Mouse (Mus musculus) limb, embryonic 14.5 days (tissue): ENCODE results near the gene Gm21761. TPM values are rescaled to one million over a fixed set of nuclear protein-coding genes. Genes with fewer than 3 reads are reported as not detected.
A peak's percentile ranks its signal among the peaks of the same experiment; 100 is the strongest.
"Not testable (repeated sequence)": the region's sequence is repeated elsewhere in the genome, so short reads cannot be mapped to it uniquely, and the experiment has no call there.

Experiments
- ATAC-seq: fragments of 200-750 bp; cut with Nextera tagmentation; 2 replicates; pipeline ENCODE4 v1.8.0; 2017; ENCODE audit warnings: low read depth, moderate number of reproducible peaks, moderate TSS enrichment; ENCODE audit not compliant: low FRiP score
- DNase-seq: peaks from one replicate; pipeline ENCODE4 v3.0.0-alpha.2; 2015; ENCODE audit warnings: low spot score
- H3K27ac ChIP-seq: fragments of 300-500 bp; sonication (generic); replicated peaks from 2 replicates; pipeline ENCODE4 v1.5.1; 2014; ENCODE audit warnings: low read depth, mild to moderate bottlenecking, low read length, moderate library complexity, mixed read lengths
- H3K27me3 ChIP-seq: fragments of 300-500 bp; sonication (generic); 2 replicates; pipeline ENCODE4 v1.6.1; 2014; ENCODE audit warnings: low read length, mixed read lengths; ENCODE audit not compliant: control insufficient read depth, insufficient read depth
- H3K36me3 ChIP-seq: fragments of 300-500 bp; sonication (generic); 2 replicates; pipeline ENCODE4 v1.6.1; 2014; ENCODE audit warnings: mild to moderate bottlenecking, low read length, moderate library complexity, mixed read lengths; ENCODE audit not compliant: control insufficient read depth, insufficient read depth
- H3K4me1 ChIP-seq: fragments of 300-500 bp; sonication (generic); 2 replicates; pipeline ENCODE4 v1.6.1; 2014; ENCODE audit warnings: antibody characterized with exemption, low read length, mixed read lengths; ENCODE audit not compliant: control insufficient read depth, insufficient read depth
- H3K4me2 ChIP-seq: fragments of 300-500 bp; sonication (generic); replicated peaks from 2 replicates; pipeline ENCODE4 v1.6.1; 2014; ENCODE audit warnings: low read depth, mild to moderate bottlenecking, low read length, moderate library complexity; ENCODE audit not compliant: severe bottlenecking
- H3K4me3 ChIP-seq: fragments of 300-500 bp; sonication (generic); replicated peaks from 2 replicates; pipeline ENCODE4 v1.5.1; 2014; ENCODE audit warnings: low read length
- H3K9ac ChIP-seq: fragments of 300-500 bp; sonication (generic); 2 replicates; pipeline ENCODE4 v1.6.1; 2014; ENCODE audit warnings: mild to moderate bottlenecking, low read depth, low read length, moderate library complexity; ENCODE audit not compliant: severe bottlenecking
- H3K9me3 ChIP-seq: fragments of 300-500 bp; sonication (generic); 2 replicates; pipeline ENCODE4 v1.6.1; 2016; ENCODE audit warnings: low read length; ENCODE audit not compliant: control insufficient read depth
- WGBS: fragments of 180-500 bp; shearing (Covaris S2); extraction: QIAGEN DNeasy Blood & Tissue Kit; methylation state at CpG from one replicate; pipeline ENCODE4 v1.1.7; 2014; 5-methylcytosine and 5-hydroxymethylcytosine counted together
- polyA plus RNA-seq, 2 experiments: library from polyadenylated mRNA; depleted of rRNA in 1 of 2; stranded (reverse) in 1 of 2; unstranded in 1 of 2; fragments of >200 nt; fragmentation: Nextera tagmentation in 1 of 2; extraction: Ambion mirVana in 1 of 2; gene quantifications; 2 replicates each; pipeline versions ENCODE4 v1.2.1 to v1.2.3; 2012 to 2014

Gm21761 gene
- polyA plus RNA-seq (2012; rRNA removed) (not detected in 2 replicates), polyA plus RNA-seq (2014; fragmentation: Nextera tagmentation; extraction: Ambion mirVana) (not detected in 2 replicates)

GRCm38 (mm10) chr13:119929172-119929571, at the start of gene Gm21761:
Gene Gm21761, minus strand, starts transcription at chr13:119929272.
- not testable (repeated sequence) for DNase-seq, H3K27ac ChIP-seq, H3K27me3 ChIP-seq, H3K36me3 ChIP-seq, H3K9me3 ChIP-seq, H3K4me2 ChIP-seq, H3K9ac ChIP-seq, ATAC-seq, H3K4me1 ChIP-seq, H3K4me3 ChIP-seq
- no CpG with 5 or more reads among the region's 5 CpGs for WGBS

DNA sequence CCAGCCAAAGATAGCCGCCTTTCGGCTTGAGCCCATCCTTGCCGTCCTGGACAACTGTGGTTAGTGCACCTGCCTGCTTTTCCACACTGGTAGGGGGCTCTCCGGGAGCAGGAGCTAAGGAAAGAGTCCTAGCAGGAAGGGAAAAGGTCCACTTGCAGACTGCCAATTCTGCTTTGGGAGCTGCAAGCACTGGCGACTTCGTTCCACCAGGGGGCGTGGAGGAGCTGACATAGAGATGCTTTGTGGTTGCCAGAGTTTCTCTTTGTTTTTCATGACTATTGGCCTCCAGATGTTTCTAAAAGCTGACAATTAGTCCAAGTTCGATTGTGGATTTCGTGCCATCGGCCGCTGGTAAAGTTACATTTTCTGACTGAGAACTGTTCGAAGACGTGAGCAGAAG, 40.1 kb upstream of the Gm21761 start:
- ATAC-seq, H3K9ac ChIP-seq: not testable (repeated sequence)
- WGBS = no CpG with 5 or more reads among the region's 13 CpGs

GRCm38 (mm10) chr13:119968193-119968592, 39.1 kb upstream of the Gm21761 start:
- ATAC-seq = not testable (repeated sequence)
- no CpG with 5 or more reads among the region's 14 CpGs for WGBS

More for the DNA sequence above, 40.1 kb upstream of the Gm21761 start:
- not testable (repeated sequence) for H3K4me1 ChIP-seq, DNase-seq, H3K4me2 ChIP-seq, H3K9me3 ChIP-seq, H3K4me3 ChIP-seq, H3K27ac ChIP-seq, H3K36me3 ChIP-seq, H3K27me3 ChIP-seq

GRCm38 (mm10) chr13:119965968-119966367, 36.9 kb upstream of the Gm21761 start:
- not testable (repeated sequence) for H3K36me3 ChIP-seq, H3K9ac ChIP-seq, DNase-seq, H3K27me3 ChIP-seq, H3K9me3 ChIP-seq, H3K4me1 ChIP-seq, H3K27ac ChIP-seq
- Histone ChIP-seq H3K4me2 (0 out of 2 replicates have a peak overlapping the region, but pooled peaks have one; percentile 23), H3K4me3 (0 out of 2 replicates have a peak overlapping the region, but pooled peaks have one; percentile 16)
- WGBS = 2% methylated on average over 17 of the region's 22 CpGs
- 0 out of 2 replicates have a peak, but pooled peaks have one; percentile 23 for ATAC-seq

More at GRCm38 (mm10) chr13:119968193-119968592, 39.1 kb upstream of the Gm21761 start:
- not testable (repeated sequence) for H3K9ac ChIP-seq, H3K9me3 ChIP-seq, H3K4me1 ChIP-seq, H3K27ac ChIP-seq, H3K36me3 ChIP-seq, H3K4me2 ChIP-seq, H3K4me3 ChIP-seq, DNase-seq, H3K27me3 ChIP-seq

- 0 out of 2 replicates have a peak overlapping the region, but pooled peaks have one; percentile 16 for H3K4me3 ChIP-seq
- WGBS = 1% methylated on average over 12 of the region's 34 CpGs
- peak; percentile 81 for ATAC-seq
Measured at GRCm38 (mm10) chr13:119965302-119965952, 36.4 kb upstream of the Gm21761 start.

GRCm38 (mm10) chr13:119962856-119963255, 33.8 kb upstream of the Gm21761 start:
- no CpG with 5 or more reads among the region's 5 CpGs for WGBS
- not testable (repeated sequence) for H3K27ac ChIP-seq

More at GRCm38 (mm10) chr13:119965302-119965952, 36.4 kb upstream of the Gm21761 start:
- H3K36me3 ChIP-seq, H3K27ac ChIP-seq, DNase-seq, H3K9me3 ChIP-seq, H3K27me3 ChIP-seq, H3K4me1 ChIP-seq, H3K9ac ChIP-seq: not testable (repeated sequence)
- 0 out of 2 replicates have a peak overlapping the region, but pooled peaks have one; percentile 23 for H3K4me2 ChIP-seq

DNA sequence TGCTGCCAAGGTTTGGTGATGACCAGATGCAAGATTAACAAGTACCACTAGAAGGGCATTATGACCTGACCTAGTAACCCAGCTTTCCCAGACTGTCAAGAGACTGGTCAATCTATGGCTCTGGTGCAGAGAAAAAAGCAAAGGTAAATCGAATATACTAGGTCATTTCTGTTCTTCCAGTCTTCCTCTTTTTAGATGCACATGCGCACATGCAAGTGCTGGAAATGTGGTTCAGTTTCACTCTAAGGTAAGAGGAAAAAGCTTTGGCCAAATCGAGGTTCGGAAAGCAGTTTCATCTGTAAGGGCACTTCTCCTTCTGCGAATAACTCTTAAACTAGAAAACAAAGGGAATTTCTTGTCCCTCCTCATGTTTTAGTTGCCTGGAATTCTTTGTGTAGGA, 26.5 kb upstream of the Gm21761 start:
- H3K9me3 ChIP-seq, H3K4me3 ChIP-seq, H3K27me3 ChIP-seq, DNase-seq, H3K36me3 ChIP-seq, ATAC-seq, H3K4me1 ChIP-seq, H3K9ac ChIP-seq, H3K27ac ChIP-seq, H3K4me2 ChIP-seq: not testable (repeated sequence)
- no CpG with 5 or more reads among the region's 5 CpGs for WGBS

More at GRCm38 (mm10) chr13:119962856-119963255, 33.8 kb upstream of the Gm21761 start:
- H3K36me3 ChIP-seq, H3K4me3 ChIP-seq, ATAC-seq, H3K4me1 ChIP-seq, H3K27me3 ChIP-seq, DNase-seq, H3K4me2 ChIP-seq, H3K9me3 ChIP-seq, H3K9ac ChIP-seq: not testable (repeated sequence)

DNA sequence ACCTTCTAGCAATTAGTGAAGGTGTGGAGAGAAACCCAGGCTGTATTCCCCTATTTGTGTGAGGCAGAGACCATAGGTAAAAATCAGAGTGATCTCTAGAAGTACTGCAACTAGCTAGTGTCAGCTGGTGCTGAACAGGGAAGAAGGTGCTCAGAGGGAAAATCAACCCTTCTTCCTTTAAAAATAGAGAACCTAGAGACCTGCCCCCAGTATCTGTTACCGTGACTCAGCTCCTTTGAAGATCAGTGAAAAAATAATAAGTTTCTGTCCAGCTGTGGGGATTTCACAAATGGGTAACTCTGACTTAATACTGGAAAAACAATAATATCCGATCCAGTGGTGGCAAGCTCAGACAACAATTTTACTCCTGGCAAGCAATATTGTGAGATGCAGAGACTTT, 26.0 kb upstream of the Gm21761 start:
- WGBS = 87% methylated on average over 2 of the region's 2 CpGs
- not testable (repeated sequence) for ATAC-seq, H3K9ac ChIP-seq, H3K4me3 ChIP-seq, H3K4me1 ChIP-seq, H3K27me3 ChIP-seq, DNase-seq, H3K27ac ChIP-seq, H3K4me2 ChIP-seq, H3K36me3 ChIP-seq, H3K9me3 ChIP-seq
